Mouse (Mus musculus): ENCODE results near the gene Tnp2. TPM values are rescaled to one million over a fixed set of nuclear protein-coding genes. Genes with fewer than 3 reads are reported as not detected.
A peak's percentile ranks its signal among the peaks of the same experiment; 100 is the strongest.
"Not testable (repeated sequence)": the region's sequence is repeated elsewhere in the genome, so short reads cannot be mapped to it uniquely, and the experiment has no call there.

Gene Tnp2
- total RNA-seq (2021): not detected

- DNase-seq: no peak
These were observed at the start of gene Tnp2 for GRCm38 (mm10) chr16:10788271-10788670. Gene Tnp2 (minus strand): TSS chr16:10788660.

- DNase-seq: no peak
These were observed 49.4 kb upstream of the Tnp2 start for GRCm38 (mm10) chr16:10837903-10838302.

- DNase-seq: no peak
These were observed 48.8 kb upstream of the Tnp2 start for GRCm38 (mm10) chr16:10837250-10837649.

GRCm38 (mm10) chr16:10836388-10836787 lies 47.9 kb upstream of the Tnp2 start:
- no peak for DNase-seq

GRCm38 (mm10) chr16:10834911-10835587 lies 46.6 kb upstream of the Tnp2 start, which contains the start of gene Rmi2:
Gene Rmi2 (plus strand): TSS chr16:10835059.
- DNase-seq: peak; percentile 90

- no peak for DNase-seq
These were observed 46.1 kb upstream of the Tnp2 start for GRCm38 (mm10) chr16:10834542-10834910.

- DNase-seq: no peak
These were observed 40.0 kb upstream of the Tnp2 start for GRCm38 (mm10) chr16:10828461-10828805.

DNA sequence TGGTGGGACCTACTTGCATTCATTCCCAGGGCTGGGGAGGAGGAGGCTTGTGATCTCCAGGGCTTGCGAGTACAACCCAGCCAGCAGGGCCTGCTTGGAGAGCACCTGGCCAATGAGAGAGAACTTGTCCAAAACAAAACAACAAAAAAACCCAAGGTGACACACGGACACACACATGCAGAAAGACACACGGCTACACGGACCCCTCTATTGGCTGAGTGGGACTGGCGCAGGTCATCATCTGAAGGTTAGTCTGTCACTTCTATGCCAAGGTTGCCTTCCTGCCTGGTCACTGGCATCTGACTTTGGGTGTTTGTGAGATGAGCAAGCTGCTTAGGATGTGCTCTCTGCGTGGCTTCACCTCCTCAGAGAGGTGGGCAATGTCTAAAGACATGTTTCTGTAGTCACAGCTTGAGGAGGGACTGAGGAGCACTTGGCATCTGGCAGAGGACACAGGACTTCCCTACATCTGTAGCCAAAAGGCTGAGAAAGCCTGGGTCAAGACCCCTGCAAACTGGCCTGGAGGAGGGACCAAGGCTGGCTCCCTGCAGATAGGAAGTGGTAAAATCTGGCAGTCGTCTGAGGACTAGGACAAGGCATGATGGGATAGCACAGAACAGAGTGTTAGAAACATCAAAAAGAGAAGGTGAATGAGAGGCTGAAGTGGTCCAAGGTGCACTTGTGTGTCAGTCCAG lies 39.5 kb upstream of the Tnp2 start:
- DNase-seq: no peak

- DNase-seq: no peak
These were observed 38.8 kb upstream of the Tnp2 start for GRCm38 (mm10) chr16:10827269-10827668.

DNA sequence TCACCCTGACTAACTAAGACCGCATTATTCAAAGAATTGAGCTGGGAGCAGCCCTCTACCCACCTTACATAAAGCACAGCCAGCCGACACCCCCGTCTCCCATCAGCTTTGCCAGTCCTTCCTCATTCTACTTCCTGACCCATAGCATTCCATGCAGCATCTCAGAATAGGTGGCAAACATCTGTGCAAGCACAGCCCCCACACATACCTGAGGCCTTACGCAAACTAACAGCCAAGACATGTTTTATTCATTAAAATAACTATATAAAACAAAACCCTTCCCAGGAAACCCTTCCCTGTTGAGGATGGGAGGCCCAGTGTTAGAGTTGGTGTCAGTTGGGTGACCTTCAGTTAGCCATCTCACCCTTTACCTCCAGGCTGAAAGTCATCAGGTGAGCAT lies 37.4 kb upstream of the Tnp2 start:
- no peak for DNase-seq

GRCm38 (mm10) chr16:10824536-10824935 lies 36.1 kb upstream of the Tnp2 start:
- no peak for DNase-seq

- DNase-seq: no peak
These were observed 32.9 kb upstream of the Tnp2 start for GRCm38 (mm10) chr16:10821387-10821786.

GRCm38 (mm10) chr16:10819966-10820365 lies 31.5 kb upstream of the Tnp2 start:
- no peak for DNase-seq

GRCm38 (mm10) chr16:10818579-10819135 lies 30.2 kb upstream of the Tnp2 start:
- DNase-seq: no peak

DNA sequence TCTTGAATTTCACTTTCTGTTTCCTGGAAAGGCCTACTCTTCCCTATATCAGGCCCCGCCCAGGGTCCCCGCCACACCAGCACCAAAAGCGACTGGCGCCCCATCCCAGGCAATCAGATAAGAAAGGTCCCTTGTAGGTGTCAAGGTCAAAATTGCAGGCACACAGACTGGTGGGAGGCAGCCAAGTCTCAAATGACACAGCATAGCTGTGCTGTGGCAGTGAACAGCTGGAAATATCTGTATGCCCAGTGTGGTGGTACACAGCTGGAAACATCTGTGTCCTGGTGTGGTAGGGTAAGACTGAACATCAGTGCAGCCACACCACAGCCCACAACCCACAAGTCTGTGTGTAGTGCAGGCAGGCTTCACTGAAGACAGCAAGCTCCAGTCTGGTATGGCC lies 26.4 kb upstream of the Tnp2 start:
- DNase-seq: no peak

DNA sequence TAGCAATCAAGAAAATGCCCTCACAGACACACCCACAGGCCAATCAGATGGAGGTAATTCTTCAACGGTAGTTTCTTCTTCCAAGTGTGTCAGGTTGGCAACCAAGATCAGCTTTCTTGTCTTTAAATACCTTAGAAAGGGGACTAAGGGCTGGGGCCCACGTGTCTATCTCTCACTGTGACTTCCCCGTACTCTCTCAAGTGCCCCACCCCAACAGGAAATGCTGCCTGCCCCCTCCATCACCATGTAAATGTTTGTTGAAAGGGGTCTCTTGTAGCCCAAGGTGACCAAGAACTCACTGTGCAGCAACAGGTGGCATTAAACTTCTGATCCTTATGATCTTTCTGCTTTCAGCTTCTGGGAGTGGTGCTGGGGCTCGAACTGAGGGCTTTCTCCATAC lies 25.3 kb upstream of the Tnp2 start:
- no peak for DNase-seq

DNA sequence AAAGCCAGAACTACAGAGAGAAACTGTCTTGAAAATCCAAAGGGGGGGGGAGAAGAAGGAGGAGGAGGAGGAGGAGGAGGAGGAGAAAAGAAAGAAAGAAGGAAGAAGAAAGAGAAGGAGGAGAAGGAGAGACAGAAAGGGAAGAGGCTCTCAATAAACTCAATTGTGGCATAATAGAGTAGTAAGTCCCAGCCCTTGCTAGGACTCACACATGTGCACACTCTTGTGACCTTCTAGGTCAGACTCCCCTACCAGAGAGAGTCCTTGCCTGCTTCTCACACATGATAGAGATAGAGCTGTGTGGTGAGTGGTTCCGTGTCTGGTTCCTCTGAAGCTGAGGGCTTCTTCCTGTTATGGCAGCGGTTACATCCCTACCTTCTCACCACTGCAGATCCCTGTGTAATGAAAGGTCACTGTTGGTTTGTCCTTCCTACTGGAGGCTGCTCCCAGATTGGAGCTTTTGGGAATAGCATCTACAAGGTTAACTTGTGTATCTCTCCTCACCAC lies 24.5 kb upstream of the Tnp2 start, which contains the start of gene Gm11172:
Gene Gm11172, plus strand, starts transcription at position 51 of the 507 bp plus-strand sequence.
- no peak for DNase-seq

GRCm38 (mm10) chr16:10810376-10810775 lies 21.9 kb upstream of the Tnp2 start:
- DNase-seq: no peak

GRCm38 (mm10) chr16:10805789-10806527 lies 17.5 kb upstream of the Tnp2 start, which contains the start of gene Prm1:
Gene Prm1 (minus strand): TSS chr16:10805839.
- no peak for DNase-seq

- not testable (repeated sequence) for DNase-seq
These were observed 14.0 kb upstream of the Tnp2 start for GRCm38 (mm10) chr16:10802420-10802819.

- DNase-seq: no peak
These were observed 7.6 kb upstream of the Tnp2 start, which contains the start of gene Prm2 for GRCm38 (mm10) chr16:10796034-10796433. Gene Prm2 (minus strand): TSS chr16:10796134.

- DNase-seq: no peak
These were observed 2.2 kb upstream of the Tnp2 start, which contains the start of gene Prm3 for GRCm38 (mm10) chr16:10790702-10791101. Gene Prm3 (minus strand): TSS chr16:10790914.

- no peak for DNase-seq
These were observed 406 bp upstream of the Tnp2 start for GRCm38 (mm10) chr16:10788866-10789265.

Measured in heart, postnatal 4 days (tissue).